Mouse (Mus musculus) brain, embryonic 14.5 days (tissue): ENCODE measurements at regions not wholly inside any gene's neighbourhood (a gene's known extent, or its start where the extent isn't known, plus 50 kb on each side); places are given as distances from the start of the nearest gene placed in this dataset.

Source experiments
- CTCF ChIP-seq: fragments of 200-500 bp; IDR thresholded peaks from 2 replicates; pipeline ENCODE4 v1.5.1; 2012; ENCODE audit warnings: inconsistent platforms, mild to moderate bottlenecking, moderate library complexity, borderline replicate concordance; ENCODE audit not compliant: insufficient read depth, insufficient read length; ENCODE audit errors: extremely low read depth
- POLR2A ChIP-seq: fragments of 200-500 bp; IDR thresholded peaks from 2 replicates; pipeline ENCODE4 v1.6.1; 2012; ENCODE audit warnings: mild to moderate bottlenecking, inconsistent platforms, borderline replicate concordance; ENCODE audit not compliant: poor library complexity, insufficient read depth, insufficient read length, severe bottlenecking; ENCODE audit errors: extremely low read depth

- no peak for TF ChIP-seq CTCF
- TF ChIP-seq POLR2A, result no peak
These were observed 79.6 kb downstream of the Pttg1 start for GRCm38 (mm10) chr11:43346489-43346888.
